In genomic region chr14:77324348-77324747, GRCm38 (mm10) we compare ENCODE assay signal across 26 mouse cellular contexts.
"Had no signal": no experiment of that assay in that cellular context is flagged by ENCODE, and none has a peak within 500 bp of the region (broad histone marks: within the 10 kb centered on the region; RNA-seq: fewer than 3 reads in every experiment).

No protein-coding gene starts in this region.

- H3K36me3 ChIP-seq: heart, embryonic 13.5 days; heart, embryonic 15.5 days; hindbrain, embryonic 12.5 days; intestine, embryonic 15.5 days; limb, embryonic 10.5 days; limb, embryonic 12.5 days had no signal

- H3K4me3 ChIP-seq: heart, embryonic 13.5 days; heart, embryonic 15.5 days; hindbrain, embryonic 12.5 days; intestine, embryonic 15.5 days; layer of hippocampus, adult 2 months; left cerebral cortex, adult 2 months; limb, embryonic 10.5 days; limb, embryonic 12.5 days had no signal

- H3K27me3 ChIP-seq: heart, embryonic 13.5 days; heart, embryonic 15.5 days; hindbrain, embryonic 12.5 days; intestine, embryonic 15.5 days; limb, embryonic 12.5 days had no signal

- ATAC-seq: forebrain, postnatal 0 days; hindbrain, embryonic 16.5 days; inflammation-experienced regulatory T-cells, adult 6 months; intestine, embryonic 15.5 days; intestine, postnatal 0 days had no signal

- H3K4me1 ChIP-seq: heart, embryonic 13.5 days; heart, embryonic 15.5 days; hindbrain, embryonic 12.5 days; intestine, embryonic 15.5 days; limb, embryonic 10.5 days; limb, embryonic 12.5 days had no signal

- H3K4me2 ChIP-seq: heart, embryonic 11.5 days; heart, embryonic 13.5 days; heart, embryonic 15.5 days; hindbrain, embryonic 12.5 days; hindbrain, embryonic 14.5 days; intestine, embryonic 15.5 days; limb, embryonic 12.5 days; liver, embryonic 11.5 days had no signal

- H3K9ac ChIP-seq: forebrain, postnatal 0 days; heart, embryonic 13.5 days; heart, embryonic 15.5 days; hindbrain, embryonic 12.5 days; hindbrain, embryonic 14.5 days; intestine, embryonic 15.5 days; limb, embryonic 12.5 days had no signal

- DNase-seq: forebrain, postnatal 0 days; gastrocnemius, postnatal 14 days; gastrocnemius, postnatal 36 days; heart, adult 18-20 months; heart, postnatal 14 days; heart, postnatal 36 days; kidney, adult 18-20 months; kidney, adult 8-10 months; kidney, postnatal 10 days; kidney, postnatal 25 days; kidney, postnatal 4 days; liver had no signal

- H3K9me3 ChIP-seq: heart, embryonic 13.5 days; heart, embryonic 15.5 days; hindbrain, embryonic 12.5 days; intestine, embryonic 15.5 days; limb, embryonic 10.5 days; limb, embryonic 12.5 days had no signal

- H3K27ac ChIP-seq: heart, embryonic 13.5 days; heart, embryonic 15.5 days; hindbrain, embryonic 12.5 days; hindbrain, embryonic 14.5 days; intestine, embryonic 15.5 days; layer of hippocampus, adult 2 months; left cerebral cortex, adult 2 months; limb, embryonic 10.5 days; limb, embryonic 12.5 days had no signal
